Mouse (Mus musculus) cerebellum, postnatal 14 days (tissue): ENCODE results near the gene Pdik1l.

Experiments
- DNase-seq, 2 experiments: peaks; one replicate each; pipeline ENCODE4 v3.0.0; 2021; ENCODE audit warnings: mixed read lengths in 2 of 2

The Pdik1l gene

GRCm38 (mm10) chr4:134287575-134288025 is at the start of gene Pdik1l:
Pdik1l (minus strand) TSS chr4:134287895.
- peak; percentile 82 to 87 for DNase-seq

GRCm38 (mm10) chr4:134330281-134330680 is 42.6 kb upstream of the Pdik1l start:
- no peak for DNase-seq

GRCm38 (mm10) chr4:134328832-134329231 is 41.1 kb upstream of the Pdik1l start:
- no peak for DNase-seq

GRCm38 (mm10) chr4:134328151-134328550 is 40.5 kb upstream of the Pdik1l start:
- no peak for DNase-seq

- DNase-seq = no peak
These were observed 39.3 kb upstream of the Pdik1l start for GRCm38 (mm10) chr4:134326859-134327530.

GRCm38 (mm10) chr4:134324655-134325054 is 37.0 kb upstream of the Pdik1l start:
- DNase-seq = no peak

GRCm38 (mm10) chr4:134321524-134321923 is 33.8 kb upstream of the Pdik1l start:
- DNase-seq = no peak

- no peak for DNase-seq
These were observed 32.0 kb upstream of the Pdik1l start for GRCm38 (mm10) chr4:134319674-134320073.

- no peak for DNase-seq
These were observed 31.4 kb upstream of the Pdik1l start for GRCm38 (mm10) chr4:134319074-134319473.

GRCm38 (mm10) chr4:134316390-134316789 is 28.7 kb upstream of the Pdik1l start:
- DNase-seq = no peak

GRCm38 (mm10) chr4:134315470-134315869 is 27.8 kb upstream of the Pdik1l start:
- DNase-seq = no peak

GRCm38 (mm10) chr4:134314876-134315275 is 27.2 kb upstream of the Pdik1l start, which contains the start of gene Trim63:
Trim63 (plus strand) TSS chr4:134315120.
- DNase-seq = peak in 1 of 2 experiments; percentile 22

GRCm38 (mm10) chr4:134314081-134314655 is 26.5 kb upstream of the Pdik1l start:
- DNase-seq = peak; percentile 50 to 62

GRCm38 (mm10) chr4:134312901-134313300 is 25.2 kb upstream of the Pdik1l start:
- peak in 1 of 2 experiments; percentile 59 for DNase-seq

- DNase-seq = no peak
These were observed 24.6 kb upstream of the Pdik1l start for GRCm38 (mm10) chr4:134312341-134312740.

GRCm38 (mm10) chr4:134311784-134312183 is 24.1 kb upstream of the Pdik1l start:
- DNase-seq = no peak

- no peak for DNase-seq
These were observed 23.0 kb upstream of the Pdik1l start for GRCm38 (mm10) chr4:134310656-134311055.

- no peak for DNase-seq
These were observed 22.4 kb upstream of the Pdik1l start for GRCm38 (mm10) chr4:134310106-134310505.

GRCm38 (mm10) chr4:134307367-134308072 is 19.8 kb upstream of the Pdik1l start:
- DNase-seq = peak in 1 of 2 experiments; percentile 49

- no peak for DNase-seq
These were observed 19.3 kb upstream of the Pdik1l start for GRCm38 (mm10) chr4:134306963-134307362.

GRCm38 (mm10) chr4:134302084-134302483 is 14.4 kb upstream of the Pdik1l start:
- no peak for DNase-seq

- no peak for DNase-seq
These were observed 12.6 kb upstream of the Pdik1l start for GRCm38 (mm10) chr4:134300316-134300715.

GRCm38 (mm10) chr4:134299498-134299810 is 11.8 kb upstream of the Pdik1l start:
- no peak for DNase-seq
